Mouse (Mus musculus): ENCODE data around the gene Akna. TPM values are rescaled to one million over a fixed set of nuclear protein-coding genes. Genes with fewer than 3 reads are reported as not detected.

The Akna gene
- total RNA-seq (2014; rRNA removed) (3.5 and 6.1 TPM in 2 replicates), polyA plus RNA-seq (2015; fragmentation: Nextera tagmentation; extraction: Ambion mirVana) (1.2 and 3.8 TPM in 2 replicates)

- DNase-seq: peak; percentile 78
Observed at GRCm38 (mm10) chr4:63403040-63403959, at the start of gene Akna. Gene Akna (minus strand): TSS chr4:63403354.

DNA sequence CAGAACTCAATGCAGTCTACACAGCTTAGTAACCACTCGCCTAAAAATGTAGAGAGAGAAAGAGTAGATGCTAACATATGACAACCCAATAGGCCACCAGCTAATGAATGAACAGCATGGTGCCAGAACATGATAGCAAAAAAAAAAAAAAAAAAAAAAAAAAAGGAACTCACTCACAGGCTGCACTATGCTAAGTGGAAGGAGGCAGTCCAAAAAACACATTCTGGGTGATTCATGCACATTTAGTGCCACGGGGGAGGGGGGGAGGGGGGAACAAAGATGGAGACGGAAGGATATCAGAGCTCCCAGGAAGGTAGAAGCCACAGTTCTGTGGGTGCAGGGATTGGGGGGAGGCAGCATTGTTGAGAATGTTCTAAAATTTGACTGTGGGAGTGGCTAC is 49.4 kb upstream of the Akna start:
- H3K4me2 ChIP-seq (ENCODE audit: low read depth): no peak overlapping the region
- 23% methylated on average over 3 of the region's 3 CpGs for WGBS

More at GRCm38 (mm10) chr4:63403040-63403959, at the start of gene Akna:
- no peak for TF ChIP-seq CTCF (IDR thresholded peaks at IDR 0.05; ENCODE audit: low read depth)
- Histone ChIP-seq H3K4me1 (ENCODE audit: insufficient read depth) (peaks cover 15% of the 10 kb centered on the region), H3K4me3 (ENCODE audit: low read depth, low read length) (no peak within 1 kb of the TSS), H3K27ac (ENCODE audit: low read depth, low read length) (peak within 1 kb of the TSS; percentile 65), H3K9me3 (ENCODE audit: low read length) (no peaks in the 10 kb centered on the region), H3K27me3 (ENCODE audit: insufficient read depth, low read length) (no peaks in the 10 kb centered on the region), H3K36me3 (ENCODE audit: insufficient read depth) (no peaks in the 10 kb centered on the region), H3K9ac (no peak within 1 kb of the TSS), H3K4me2 (ENCODE audit: low read depth) (peak within 1 kb of the TSS; percentile 8)
- peak; percentile 79 for ATAC-seq
- WGBS: 13% methylated on average over 17 of the region's 17 CpGs

GRCm38 (mm10) chr4:63450551-63450950 is 47.4 kb upstream of the Akna start:
- H3K9me3 ChIP-seq (ENCODE audit: low read length): 0 out of 2 replicates have a peak, but pooled peaks cover 5% of the 10 kb centered on the region
- no peak overlapping the region for H3K4me2 ChIP-seq (ENCODE audit: low read depth)
- H3K4me1 ChIP-seq (ENCODE audit: insufficient read depth): no peaks in the 10 kb centered on the region
- TF ChIP-seq CTCF (IDR thresholded peaks at IDR 0.05; ENCODE audit: low read depth): no peak
- ATAC-seq (no peak), DNase-seq (no peak)
- whole genome bisulfite sequencing: 62% methylated on average over 5 of the region's 5 CpGs
- H3K9ac ChIP-seq: no peak overlapping the region
- no peak overlapping the region for H3K27ac ChIP-seq (ENCODE audit: low read depth, low read length)
- H3K36me3 ChIP-seq (ENCODE audit: insufficient read depth): no peaks in the 10 kb centered on the region
- H3K27me3 ChIP-seq (ENCODE audit: insufficient read depth, low read length): no peaks in the 10 kb centered on the region
- H3K4me3 ChIP-seq (ENCODE audit: low read depth, low read length): no peak overlapping the region

More for the DNA sequence above, 49.4 kb upstream of the Akna start:
- no peak overlapping the region for H3K4me3 ChIP-seq (ENCODE audit: low read depth, low read length)
- no peak overlapping the region for H3K27ac ChIP-seq (ENCODE audit: low read depth, low read length)
- H3K36me3 ChIP-seq (ENCODE audit: insufficient read depth): no peaks in the 10 kb centered on the region
- peak; percentile 60; the same call in 1 of the 2 replicates for ATAC-seq
- no peak for DNase-seq
- TF ChIP-seq CTCF (IDR thresholded peaks at IDR 0.05; ENCODE audit: low read depth): no peak
- H3K9ac ChIP-seq: no peak overlapping the region
- no peaks in the 10 kb centered on the region for H3K4me1 ChIP-seq (ENCODE audit: insufficient read depth)
- H3K27me3 ChIP-seq (ENCODE audit: insufficient read depth, low read length): no peaks in the 10 kb centered on the region
- no peaks in the 10 kb centered on the region for H3K9me3 ChIP-seq (ENCODE audit: low read length)

GRCm38 (mm10) chr4:63444362-63445066 is 41.4 kb upstream of the Akna start:
- no peak overlapping the region for H3K4me3 ChIP-seq (ENCODE audit: low read depth, low read length)
- 55% methylated on average over 10 of the region's 10 CpGs for WGBS
- no peaks in the 10 kb centered on the region for H3K4me1 ChIP-seq (ENCODE audit: insufficient read depth)
- no peaks in the 10 kb centered on the region for H3K36me3 ChIP-seq (ENCODE audit: insufficient read depth)
- no peak for TF ChIP-seq CTCF (IDR thresholded peaks at IDR 0.05; ENCODE audit: low read depth)
- no peak overlapping the region for H3K9ac ChIP-seq
- no peak for DNase-seq
- 0 out of 2 replicates have a peak, but pooled peaks cover 5% of the 10 kb centered on the region for H3K9me3 ChIP-seq (ENCODE audit: low read length)
- no peaks in the 10 kb centered on the region for H3K27me3 ChIP-seq (ENCODE audit: insufficient read depth, low read length)
- peak; percentile 38; the same call in 1 of the 2 replicates for ATAC-seq
- no peak overlapping the region for H3K27ac ChIP-seq (ENCODE audit: low read depth, low read length)
- no peak overlapping the region for H3K4me2 ChIP-seq (ENCODE audit: low read depth)

DNA sequence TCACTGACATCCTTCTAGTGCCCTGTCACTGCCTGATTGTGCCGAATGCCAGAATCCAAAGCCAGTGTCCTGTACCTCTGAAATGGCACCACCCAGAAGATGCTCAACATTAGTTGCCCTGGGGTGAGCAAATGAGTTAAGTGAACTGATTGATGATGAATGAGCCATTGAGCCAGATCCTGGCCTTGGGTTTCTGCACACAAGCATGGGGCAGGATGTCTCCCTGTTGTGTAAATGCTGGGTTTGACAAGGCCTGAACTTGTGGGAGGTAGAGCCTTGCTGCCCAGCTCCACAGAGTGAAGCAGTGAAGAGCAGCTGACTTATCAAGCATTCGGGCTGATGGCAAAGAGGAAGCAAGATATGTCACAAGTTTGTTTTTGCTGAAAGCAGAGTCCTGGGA is 39.9 kb upstream of the Akna start:
- Histone ChIP-seq H3K4me3 (ENCODE audit: low read depth, low read length) (no peak overlapping the region), H3K27ac (ENCODE audit: low read depth, low read length) (no peak overlapping the region), H3K27me3 (ENCODE audit: insufficient read depth, low read length) (no peaks in the 10 kb centered on the region), H3K36me3 (ENCODE audit: insufficient read depth) (no peaks in the 10 kb centered on the region), H3K4me2 (ENCODE audit: low read depth) (no peak overlapping the region), H3K9me3 (ENCODE audit: low read length) (0 out of 2 replicates have a peak, but pooled peaks cover 5% of the 10 kb centered on the region), H3K9ac (no peak overlapping the region), H3K4me1 (ENCODE audit: insufficient read depth) (no peaks in the 10 kb centered on the region)
- 89% methylated on average over 2 of the region's 2 CpGs for WGBS
- no peak for DNase-seq
- TF ChIP-seq CTCF (IDR thresholded peaks at IDR 0.05; ENCODE audit: low read depth): no peak
- no peak for ATAC-seq

GRCm38 (mm10) chr4:63441616-63442015 is 38.5 kb upstream of the Akna start:
- Histone ChIP-seq H3K27ac (ENCODE audit: low read depth, low read length) (no peak overlapping the region), H3K9ac (no peak overlapping the region), H3K4me1 (ENCODE audit: insufficient read depth) (no peaks in the 10 kb centered on the region), H3K4me3 (ENCODE audit: low read depth, low read length) (no peak overlapping the region), H3K4me2 (ENCODE audit: low read depth) (no peak overlapping the region), H3K27me3 (ENCODE audit: insufficient read depth, low read length) (no peaks in the 10 kb centered on the region), H3K36me3 (ENCODE audit: insufficient read depth) (no peaks in the 10 kb centered on the region), H3K9me3 (ENCODE audit: low read length) (0 out of 2 replicates have a peak, but pooled peaks cover 5% of the 10 kb centered on the region)
- ATAC-seq (no peak), DNase-seq (no peak)
- no peak for TF ChIP-seq CTCF (IDR thresholded peaks at IDR 0.05; ENCODE audit: low read depth)
- 74% methylated on average over 7 of the region's 7 CpGs for WGBS
